Mouse (Mus musculus): ENCODE measurements around the gene Gm17334.

DNA sequence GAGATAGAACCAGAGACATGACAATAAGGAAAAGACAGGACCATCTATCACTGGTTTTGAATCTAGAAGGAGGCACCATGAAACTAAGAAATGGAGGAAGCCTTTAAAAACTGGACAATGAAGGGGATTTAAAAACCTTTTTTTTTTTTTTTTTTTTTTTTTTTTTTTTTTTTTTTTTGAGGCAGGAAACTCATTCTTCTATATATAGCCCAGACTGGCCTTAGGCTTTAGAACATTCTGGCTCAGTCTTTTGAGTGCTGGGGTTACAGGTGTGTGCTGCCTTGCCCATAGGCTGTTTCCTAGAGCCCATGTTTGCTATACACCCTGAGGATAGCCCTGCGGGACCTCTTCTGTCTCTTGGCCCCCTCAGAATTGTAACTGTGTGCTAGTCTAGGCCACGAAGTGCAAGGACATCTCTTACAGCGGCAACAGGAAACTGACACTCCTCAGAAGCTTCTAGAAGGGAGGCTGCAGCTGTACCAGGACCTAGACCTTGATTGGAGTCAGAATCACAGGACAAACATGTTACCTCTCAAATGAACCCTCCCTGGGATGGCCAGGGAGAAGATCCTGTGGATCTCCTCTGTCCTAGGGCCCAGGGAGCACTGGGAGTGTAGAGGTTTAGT is 12.4 kb upstream of the Gm17334 start:
- no peak for TF ChIP-seq CTCF (IDR thresholded peaks at IDR 0.05 in 2 of 3, conservative IDR thresholded peaks at IDR 0.05 in 1 of 3; ENCODE audit: control insufficient read depth in 1 of 3, insufficient read depth in 1 of 3, low read depth in 2 of 3, low read length in 3 of 3, poor library complexity in 1 of 3, severe bottlenecking in 1 of 3)
- TF ChIP-seq POLR2A (IDR thresholded peaks at IDR 0.05; ENCODE audit: control insufficient read depth in 1 of 2, insufficient read depth in 1 of 2, low read depth in 1 of 2, low read length in 2 of 2, poor library complexity in 1 of 2): no peak
- TF ChIP-seq POLR2AphosphoS5 (IDR thresholded peaks at IDR 0.05; ENCODE audit: borderline replicate concordance, low read depth, low read length): no peak
- TF ChIP-seq USF1 (IDR thresholded peaks at IDR 0.05; ENCODE audit: low read depth, low read length): no peak
- TF ChIP-seq MYC (IDR thresholded peaks at IDR 0.05; ENCODE audit: low read depth, low read length): no peak
- TF ChIP-seq POLR2AphosphoS2 (IDR thresholded peaks at IDR 0.05; ENCODE audit: low read length): no peak

All from MEL (cell line).